Mouse (Mus musculus): ENCODE data around the gene Map3k1. TPM values are rescaled to one million over a fixed set of nuclear protein-coding genes. Genes with fewer than 3 reads are reported as not detected.

Map3k1 gene
- polyA plus RNA-seq, 1 experiment from 2014 or later = 14.3 TPM

GRCm38 (mm10) chr13:111800866-111801265 lies 7.9 kb downstream of the Map3k1 start:
- 39% methylated on average over 4 of the region's 4 CpGs for WGBS
- no peak overlapping the region for H3K27ac ChIP-seq
- ATAC-seq (ENCODE audit: low FRiP score) = no peak
- H3K36me3 ChIP-seq (replicated peaks) = no peaks in the 10 kb centered on the region
- peaks cover 74% of the 10 kb centered on the region for H3K4me1 ChIP-seq
- no peaks in the 10 kb centered on the region for H3K27me3 ChIP-seq
- no peak overlapping the region for H3K9ac ChIP-seq
- H3K9me3 ChIP-seq = no peaks in the 10 kb centered on the region
- H3K4me3 ChIP-seq (replicated peaks) = no peak overlapping the region
- H3K4me2 ChIP-seq = no peak overlapping the region

GRCm38 (mm10) chr13:111798044-111798443 lies 10.7 kb downstream of the Map3k1 start:
- Histone ChIP-seq H3K4me1 (peaks cover 55% of the 10 kb centered on the region), H3K36me3 (replicated peaks) (no peaks in the 10 kb centered on the region), H3K27me3 (no peaks in the 10 kb centered on the region), H3K4me3 (replicated peaks) (no peak overlapping the region), H3K9me3 (no peaks in the 10 kb centered on the region), H3K9ac (no peak overlapping the region), H3K4me2 (no peak overlapping the region), H3K27ac (no peak overlapping the region)
- ATAC-seq (ENCODE audit: low FRiP score) = no peak
- WGBS = 76% methylated on average over 12 of the region's 12 CpGs

GRCm38 (mm10) chr13:111797021-111797420 lies 11.8 kb downstream of the Map3k1 start:
- 9% methylated on average over 8 of the region's 8 CpGs for WGBS
- Histone ChIP-seq H3K36me3 (replicated peaks) (no peaks in the 10 kb centered on the region), H3K27ac (no peak overlapping the region), H3K4me2 (0 out of 2 replicates have a peak overlapping the region, but pooled peaks have one; percentile 17), H3K4me3 (replicated peaks) (no peak overlapping the region), H3K27me3 (no peaks in the 10 kb centered on the region), H3K4me1 (peaks cover 58% of the 10 kb centered on the region), H3K9me3 (no peaks in the 10 kb centered on the region), H3K9ac (no peak overlapping the region)
- peak; percentile 82 for ATAC-seq (ENCODE audit: low FRiP score)

- WGBS = 77% methylated on average over 11 of the region's 11 CpGs
- no peaks in the 10 kb centered on the region for H3K36me3 ChIP-seq (replicated peaks)
- H3K9ac ChIP-seq = no peak overlapping the region
- ATAC-seq (ENCODE audit: low FRiP score) = no peak
- H3K27me3 ChIP-seq = no peaks in the 10 kb centered on the region
- H3K27ac ChIP-seq = no peak overlapping the region
- no peak overlapping the region for H3K4me2 ChIP-seq
- H3K4me1 ChIP-seq = peaks cover 58% of the 10 kb centered on the region
- H3K9me3 ChIP-seq = no peaks in the 10 kb centered on the region
- no peak overlapping the region for H3K4me3 ChIP-seq (replicated peaks)
These were observed 12.4 kb downstream of the Map3k1 start for GRCm38 (mm10) chr13:111796191-111796920.

GRCm38 (mm10) chr13:111792975-111793287 lies 15.9 kb downstream of the Map3k1 start:
- Histone ChIP-seq H3K36me3 (replicated peaks) (no peaks in the 10 kb centered on the region), H3K27me3 (no peaks in the 10 kb centered on the region), H3K9me3 (no peaks in the 10 kb centered on the region), H3K9ac (no peak overlapping the region), H3K27ac (no peak overlapping the region), H3K4me3 (replicated peaks) (no peak overlapping the region), H3K4me2 (no peak overlapping the region), H3K4me1 (peaks cover 62% of the 10 kb centered on the region)
- WGBS = 92% methylated on average over 14 of the region's 14 CpGs
- ATAC-seq (ENCODE audit: low FRiP score) = no peak

GRCm38 (mm10) chr13:111792130-111792974 lies 16.4 kb downstream of the Map3k1 start:
- 79% methylated on average over 16 of the region's 16 CpGs for WGBS
- Histone ChIP-seq H3K4me1 (peaks cover 56% of the 10 kb centered on the region), H3K9me3 (no peaks in the 10 kb centered on the region), H3K4me2 (no peak overlapping the region), H3K9ac (no peak overlapping the region), H3K36me3 (replicated peaks) (no peaks in the 10 kb centered on the region), H3K4me3 (replicated peaks) (no peak overlapping the region), H3K27ac (no peak overlapping the region), H3K27me3 (no peaks in the 10 kb centered on the region)
- ATAC-seq (ENCODE audit: low FRiP score) = no peak

GRCm38 (mm10) chr13:111791596-111791995 lies 17.2 kb downstream of the Map3k1 start:
- Histone ChIP-seq H3K4me2 (no peak overlapping the region), H3K9me3 (no peaks in the 10 kb centered on the region), H3K9ac (no peak overlapping the region), H3K36me3 (replicated peaks) (no peaks in the 10 kb centered on the region), H3K27ac (no peak overlapping the region), H3K27me3 (no peaks in the 10 kb centered on the region), H3K4me1 (peaks cover 49% of the 10 kb centered on the region), H3K4me3 (replicated peaks) (no peak overlapping the region)
- no peak for ATAC-seq (ENCODE audit: low FRiP score)
- WGBS = 87% methylated on average over 11 of the region's 11 CpGs

GRCm38 (mm10) chr13:111789420-111790065 lies 19.2 kb downstream of the Map3k1 start:
- Histone ChIP-seq H3K36me3 (replicated peaks) (no peaks in the 10 kb centered on the region), H3K27ac (no peak overlapping the region), H3K4me1 (peaks cover 44% of the 10 kb centered on the region), H3K4me3 (replicated peaks) (no peak overlapping the region), H3K4me2 (no peak overlapping the region), H3K9ac (no peak overlapping the region), H3K27me3 (no peaks in the 10 kb centered on the region), H3K9me3 (no peaks in the 10 kb centered on the region)
- 55% methylated on average over 9 of the region's 9 CpGs for WGBS
- ATAC-seq (ENCODE audit: low FRiP score) = no peak

GRCm38 (mm10) chr13:111788882-111789281 lies 19.9 kb downstream of the Map3k1 start:
- no peak for ATAC-seq (ENCODE audit: low FRiP score)
- no peak overlapping the region for H3K4me3 ChIP-seq (replicated peaks)
- 78% methylated on average over 9 of the region's 9 CpGs for WGBS
- H3K9ac ChIP-seq = no peak overlapping the region
- no peak overlapping the region for H3K4me2 ChIP-seq
- peaks cover 44% of the 10 kb centered on the region for H3K4me1 ChIP-seq
- no peaks in the 10 kb centered on the region for H3K27me3 ChIP-seq
- H3K27ac ChIP-seq = no peak overlapping the region
- H3K9me3 ChIP-seq = no peaks in the 10 kb centered on the region
- H3K36me3 ChIP-seq (replicated peaks) = no peaks in the 10 kb centered on the region

GRCm38 (mm10) chr13:111787857-111788619 lies 20.8 kb downstream of the Map3k1 start:
- Histone ChIP-seq H3K4me3 (replicated peaks) (no peak overlapping the region), H3K27ac (no peak overlapping the region), H3K9me3 (no peaks in the 10 kb centered on the region), H3K4me1 (peaks cover 43% of the 10 kb centered on the region), H3K36me3 (replicated peaks) (no peaks in the 10 kb centered on the region), H3K9ac (no peak overlapping the region), H3K4me2 (no peak overlapping the region), H3K27me3 (no peaks in the 10 kb centered on the region)
- ATAC-seq (ENCODE audit: low FRiP score) = peak; percentile 52
- WGBS = 41% methylated on average over 18 of the region's 18 CpGs

- no peak overlapping the region for H3K4me3 ChIP-seq (replicated peaks)
- H3K27ac ChIP-seq = no peak overlapping the region
- no peaks in the 10 kb centered on the region for H3K27me3 ChIP-seq
- peaks cover 30% of the 10 kb centered on the region for H3K4me1 ChIP-seq
- 95% methylated on average over 7 of the region's 7 CpGs for WGBS
- no peak for ATAC-seq (ENCODE audit: low FRiP score)
- H3K36me3 ChIP-seq (replicated peaks) = no peaks in the 10 kb centered on the region
- H3K4me2 ChIP-seq = no peak overlapping the region
- no peak overlapping the region for H3K9ac ChIP-seq
- H3K9me3 ChIP-seq = no peaks in the 10 kb centered on the region
These were observed 22.2 kb downstream of the Map3k1 start for GRCm38 (mm10) chr13:111786584-111786983.

- Histone ChIP-seq H3K27ac (no peak overlapping the region), H3K9ac (no peak overlapping the region), H3K27me3 (no peaks in the 10 kb centered on the region), H3K4me1 (0 out of 2 replicates have a peak, but pooled peaks cover 2% of the 10 kb centered on the region), H3K4me3 (replicated peaks) (no peak overlapping the region), H3K4me2 (no peak overlapping the region), H3K36me3 (replicated peaks) (no peaks in the 10 kb centered on the region), H3K9me3 (no peaks in the 10 kb centered on the region)
- ATAC-seq (ENCODE audit: low FRiP score) = no peak
- 84% methylated on average over 8 of the region's 8 CpGs for WGBS
These were observed 25.3 kb downstream of the Map3k1 start for GRCm38 (mm10) chr13:111783451-111783850.
